Mouse (Mus musculus) CH12.LX (cell line): ENCODE data around the gene Ndufa11. TPM values are rescaled to one million over a fixed set of nuclear protein-coding genes. Genes with fewer than 3 reads are reported as not detected.
A peak's percentile ranks its signal among the peaks of the same experiment; 100 is the strongest.

Source experiments
- DNase-seq: peaks from one replicate; pipeline ENCODE4 v3.0.0-alpha.2; 2013; ENCODE audit errors: extremely low read depth
- H3K27ac ChIP-seq: 2 replicates; pipeline ENCODE4 v1.5.1; 2012; ENCODE audit warnings: low read depth, mild to moderate bottlenecking, control low read depth, moderate library complexity; ENCODE audit not compliant: insufficient read depth
- H3K27me3 ChIP-seq: replicated peaks from 2 replicates; pipeline ENCODE3; 2012; ENCODE audit warnings: inconsistent platforms
- H3K36me3 ChIP-seq, 2 experiments: replicated peaks in 1 of 2; 2 replicates each; pipeline versions ENCODE3 to v1.6.1; 2012; ENCODE audit warnings: inconsistent platforms in 1 of 2, low read length in 1 of 2, mild to moderate bottlenecking in 1 of 2, mixed read lengths in 1 of 2, moderate library complexity in 1 of 2; ENCODE audit not compliant: control insufficient read depth in 1 of 2, insufficient read depth in 1 of 2
- H3K4me1 ChIP-seq, 2 experiments: 2 replicates each; pipeline ENCODE4 v1.6.1; 2012; ENCODE audit warnings: inconsistent platforms in 1 of 2, moderate library complexity in 1 of 2; ENCODE audit not compliant: insufficient read depth in 2 of 2, control insufficient read depth in 1 of 2
- H3K4me2 ChIP-seq: 2 replicates; pipeline ENCODE4 v1.6.1; 2012; ENCODE audit warnings: low read depth, mild to moderate bottlenecking, control low read depth; ENCODE audit not compliant: poor library complexity, insufficient read depth, severe bottlenecking
- H3K4me3 ChIP-seq, 3 experiments: fragments of 150-350 bp in 1 of 3; sonication (generic) in 1 of 3; replicated peaks in 1 of 3; 2 replicates each; pipeline versions ENCODE3 to v1.5.1; 2011 to 2012; ENCODE audit warnings: low read depth in 2 of 3, low read length in 2 of 3, mild to moderate bottlenecking in 2 of 3, moderate library complexity in 2 of 3, control low read depth in 1 of 3, improper control_type of control experiment in 1 of 3, inconsistent platforms in 1 of 3, mixed read lengths in 1 of 3; ENCODE audit not compliant: poor library complexity in 1 of 3
- H3K79me2 ChIP-seq: replicated peaks from 2 replicates; pipeline ENCODE4 v1.6.1; 2012; ENCODE audit warnings: mild to moderate bottlenecking, moderate library complexity; ENCODE audit not compliant: control insufficient read depth, poor library complexity, insufficient read depth, severe bottlenecking; ENCODE audit errors: extremely low read depth
- H3K9ac ChIP-seq: 2 replicates; pipeline ENCODE4 v1.6.1; 2012; ENCODE audit warnings: low read depth, mild to moderate bottlenecking, control low read depth, moderate library complexity; ENCODE audit not compliant: insufficient read depth
- H3K9me3 ChIP-seq: replicated peaks from 2 replicates; pipeline ENCODE3; 2012; ENCODE audit warnings: low read length, inconsistent platforms, mixed read lengths
- BHLHE40 ChIP-seq: IDR thresholded peaks from 2 replicates; pipeline ENCODE4 v1.6.1; 2011; ENCODE audit warnings: mild to moderate bottlenecking, low read depth, low read length, improper control_type of control experiment
- CHD1 ChIP-seq: IDR thresholded peaks from 2 replicates; pipeline ENCODE4 v1.6.1; 2012; ENCODE audit warnings: low read depth, low read length, improper control_type of control experiment, inconsistent platforms
- CHD2 ChIP-seq: IDR thresholded peaks from 2 replicates; pipeline ENCODE4 v1.6.1; 2011; ENCODE audit warnings: low read length, improper control_type of control experiment
- CTCF ChIP-seq, 2 experiments: IDR thresholded peaks in 1 of 2; conservative IDR thresholded peaks in 1 of 2; 2 replicates each; pipeline ENCODE4 v1.5.1; 2011 to 2012; ENCODE audit warnings: low read depth in 2 of 2, low read length in 2 of 2, improper control_type of control experiment in 1 of 2, inconsistent platforms in 1 of 2, mild to moderate bottlenecking in 1 of 2, moderate library complexity in 1 of 2
- E2F4 ChIP-seq: IDR thresholded peaks from 2 replicates; pipeline ENCODE4 v1.6.1; 2011; ENCODE audit warnings: low read depth, low read length, improper control_type of control experiment; ENCODE audit not compliant: insufficient replicate concordance
- ELF1 ChIP-seq: IDR thresholded peaks from 2 replicates; pipeline ENCODE4 v1.6.1; 2014; ENCODE audit warnings: low read depth, mild to moderate bottlenecking, inconsistent platforms, low read length, improper control_type of control experiment
- EP300 ChIP-seq: IDR thresholded peaks from 2 replicates; pipeline ENCODE4 v1.6.1; 2011; ENCODE audit warnings: low read length, improper control_type of control experiment
- ETS1 ChIP-seq: conservative IDR thresholded peaks from 2 replicates; pipeline ENCODE4 v1.6.1; 2012; ENCODE audit warnings: low read depth, mild to moderate bottlenecking, inconsistent platforms, low read length, improper control_type of control experiment, moderate library complexity
- GABPA ChIP-seq: IDR thresholded peaks from 2 replicates; pipeline ENCODE4 v1.6.1; 2012; ENCODE audit warnings: low read depth, low read length, improper control_type of control experiment, inconsistent platforms; ENCODE audit not compliant: insufficient replicate concordance
- HCFC1 ChIP-seq: IDR thresholded peaks from 2 replicates; pipeline ENCODE4 v1.6.1; 2012; ENCODE audit warnings: low read depth, mild to moderate bottlenecking, inconsistent platforms, low read length, improper control_type of control experiment
- IRF4 ChIP-seq: IDR thresholded peaks from 2 replicates; pipeline ENCODE4 v1.6.1; 2014; ENCODE audit warnings: low read depth, mild to moderate bottlenecking, inconsistent platforms, low read length, improper control_type of control experiment
- JUN ChIP-seq: IDR thresholded peaks from 2 replicates; pipeline ENCODE4 v1.6.1; 2011; ENCODE audit warnings: low read depth, mild to moderate bottlenecking, low read length, improper control_type of control experiment, moderate library complexity; ENCODE audit not compliant: insufficient read depth
- JUND ChIP-seq: conservative IDR thresholded peaks from 2 replicates; pipeline ENCODE4 v1.6.1; 2011; ENCODE audit warnings: low read depth, low read length, improper control_type of control experiment
- KAT2A ChIP-seq: IDR thresholded peaks from 2 replicates; pipeline ENCODE4 v1.6.1; 2012; ENCODE audit warnings: low read length, improper control_type of control experiment, inconsistent platforms; ENCODE audit not compliant: insufficient replicate concordance
- MAFK ChIP-seq: IDR thresholded peaks from 2 replicates; pipeline ENCODE4 v1.6.1; 2011; ENCODE audit warnings: low read length, improper control_type of control experiment; ENCODE audit not compliant: insufficient replicate concordance
- MAX ChIP-seq: IDR thresholded peaks from 2 replicates; pipeline ENCODE4 v1.6.1; 2011; ENCODE audit warnings: low read length, improper control_type of control experiment
- MAZ ChIP-seq: IDR thresholded peaks from 2 replicates; pipeline ENCODE4 v1.6.1; 2012; ENCODE audit warnings: low read depth, mild to moderate bottlenecking, inconsistent platforms, low read length, improper control_type of control experiment, moderate library complexity
- MEF2A ChIP-seq: IDR thresholded peaks from 2 replicates; pipeline ENCODE4 v1.6.1; 2014; ENCODE audit warnings: low read depth, mild to moderate bottlenecking, inconsistent platforms, low read length, improper control_type of control experiment, borderline replicate concordance
- MXI1 ChIP-seq: IDR thresholded peaks from 2 replicates; pipeline ENCODE4 v1.6.1; 2011; ENCODE audit warnings: mild to moderate bottlenecking, low read depth, low read length, improper control_type of control experiment
- MYC ChIP-seq: IDR thresholded peaks from 2 replicates; pipeline ENCODE4 v1.6.1; 2011; ENCODE audit warnings: low read depth, mild to moderate bottlenecking, improper control_type of control experiment, low read length
- NELFE ChIP-seq: IDR thresholded peaks from 2 replicates; pipeline ENCODE4 v1.6.1; 2011; ENCODE audit warnings: low read depth, low read length, improper control_type of control experiment
- NRF1 ChIP-seq: IDR thresholded peaks from 2 replicates; pipeline ENCODE4 v1.6.1; 2014; ENCODE audit warnings: low read depth, mild to moderate bottlenecking, inconsistent platforms, low read length, improper control_type of control experiment, moderate library complexity
- PAX5 ChIP-seq: IDR thresholded peaks from 2 replicates; pipeline ENCODE4 v1.6.1; 2012; ENCODE audit warnings: low read length, inconsistent platforms, mixed read lengths
- POLR2A ChIP-seq: IDR thresholded peaks from 2 replicates; pipeline ENCODE4 v1.6.1; 2011; ENCODE audit warnings: low read depth, mild to moderate bottlenecking, improper control_type of control experiment, low read length
- POLR2AphosphoS2 ChIP-seq: IDR thresholded peaks from 2 replicates; pipeline ENCODE4 v1.6.1; 2011; ENCODE audit warnings: low read depth, low read length, improper control_type of control experiment
- RAD21 ChIP-seq: IDR thresholded peaks from 2 replicates; pipeline ENCODE4 v1.6.1; 2011; ENCODE audit warnings: low read depth, mild to moderate bottlenecking, low read length, improper control_type of control experiment, moderate library complexity
- RCOR1 ChIP-seq: conservative IDR thresholded peaks from 2 replicates; pipeline ENCODE4 v1.6.1; 2012; ENCODE audit warnings: low read depth, mild to moderate bottlenecking, inconsistent platforms, low read length, improper control_type of control experiment
- SIN3A ChIP-seq: IDR thresholded peaks from 2 replicates; pipeline ENCODE4 v1.6.1; 2012; ENCODE audit warnings: low read length, improper control_type of control experiment, inconsistent platforms
- SMC3 ChIP-seq: IDR thresholded peaks from 2 replicates; pipeline ENCODE4 v1.6.1; 2011; ENCODE audit warnings: low read depth, low read length, improper control_type of control experiment
- TBP ChIP-seq: conservative IDR thresholded peaks from 2 replicates; pipeline ENCODE4 v1.6.1; 2011; ENCODE audit warnings: low read depth, low read length, improper control_type of control experiment
- TCF12 ChIP-seq: IDR thresholded peaks from 2 replicates; pipeline ENCODE4 v1.6.1; 2014; ENCODE audit warnings: low read depth, mild to moderate bottlenecking, inconsistent platforms, low read length, improper control_type of control experiment
- UBTF ChIP-seq: IDR thresholded peaks from 2 replicates; pipeline ENCODE4 v1.6.1; 2012; ENCODE audit warnings: low read depth, mild to moderate bottlenecking, inconsistent platforms, low read length, improper control_type of control experiment, moderate library complexity
- USF1 ChIP-seq: IDR thresholded peaks from 2 replicates; pipeline ENCODE4 v1.6.1; 2014; ENCODE audit warnings: low read depth, mild to moderate bottlenecking, inconsistent platforms, low read length, improper control_type of control experiment
- USF2 ChIP-seq: conservative IDR thresholded peaks from 2 replicates; pipeline ENCODE4 v1.6.1; 2011; ENCODE audit warnings: low read depth, low read length, improper control_type of control experiment
- ZC3H11A ChIP-seq: IDR thresholded peaks from 2 replicates; pipeline ENCODE4 v1.6.1; 2012; ENCODE audit warnings: low read depth, mild to moderate bottlenecking, inconsistent platforms, low read length, improper control_type of control experiment
- ZKSCAN1 ChIP-seq: IDR thresholded peaks from 2 replicates; pipeline ENCODE4 v1.6.1; 2012; ENCODE audit warnings: low read depth, inconsistent platforms, low read length, improper control_type of control experiment, borderline replicate concordance
- ZMIZ1 ChIP-seq: IDR thresholded peaks from 2 replicates; pipeline ENCODE4 v1.6.1; 2012; ENCODE audit warnings: low read depth, mild to moderate bottlenecking, inconsistent platforms, low read length, improper control_type of control experiment
- ZNF384 ChIP-seq: IDR thresholded peaks from 2 replicates; pipeline ENCODE4 v1.6.1; 2012; ENCODE audit warnings: low read depth, low read length, improper control_type of control experiment, inconsistent platforms
- dilution Hi-C: fragments of 300-500 bp; cut with MboI; formaldehyde crosslinking; loops from 2 replicates; pipeline ENCODE4 v1.14.3; 2020; ENCODE audit warnings: low sequenced_read_pairs; ENCODE audit not compliant: extremely low pct_unique_long_range_greater_than_20kb, extremely low pct_ligation_motif_present
- in situ Hi-C: fragments of 300-500 bp; cut with MboI; formaldehyde crosslinking; loops from 3 replicates; pipeline ENCODE4 v1.14.3; 2019; ENCODE audit warnings: low sequenced_read_pairs, low pct_ligation_motif_present, low pct_unique_long_range_greater_than_20kb, mixed read lengths
- polyA plus RNA-seq: library from polyadenylated mRNA; unstranded; fragments of >175 nt; gene quantifications from 2 replicates; pipeline ENCODE4 v1.2.1, GENCODE M21; 2012; ENCODE audit warnings: low read depth; ENCODE audit not compliant: insufficient read length
- total RNA-seq, 2 experiments: library from RNA; depleted of rRNA; stranded (reverse); fragments of 300-350 nt in 1 of 2; fragments of >200 nt in 1 of 2; gene quantifications; 2 replicates each; pipeline ENCODE4 v1.2.3; 2012 to 2014

Ndufa11 gene
- total RNA-seq (2012; rRNA removed), result 201 and 207 TPM in 2 replicates
- 97.9 and 124 TPM in 2 replicates for total RNA-seq (2014; rRNA removed)
- polyA plus RNA-seq, result 131 and 155 TPM in 2 replicates

DNA sequence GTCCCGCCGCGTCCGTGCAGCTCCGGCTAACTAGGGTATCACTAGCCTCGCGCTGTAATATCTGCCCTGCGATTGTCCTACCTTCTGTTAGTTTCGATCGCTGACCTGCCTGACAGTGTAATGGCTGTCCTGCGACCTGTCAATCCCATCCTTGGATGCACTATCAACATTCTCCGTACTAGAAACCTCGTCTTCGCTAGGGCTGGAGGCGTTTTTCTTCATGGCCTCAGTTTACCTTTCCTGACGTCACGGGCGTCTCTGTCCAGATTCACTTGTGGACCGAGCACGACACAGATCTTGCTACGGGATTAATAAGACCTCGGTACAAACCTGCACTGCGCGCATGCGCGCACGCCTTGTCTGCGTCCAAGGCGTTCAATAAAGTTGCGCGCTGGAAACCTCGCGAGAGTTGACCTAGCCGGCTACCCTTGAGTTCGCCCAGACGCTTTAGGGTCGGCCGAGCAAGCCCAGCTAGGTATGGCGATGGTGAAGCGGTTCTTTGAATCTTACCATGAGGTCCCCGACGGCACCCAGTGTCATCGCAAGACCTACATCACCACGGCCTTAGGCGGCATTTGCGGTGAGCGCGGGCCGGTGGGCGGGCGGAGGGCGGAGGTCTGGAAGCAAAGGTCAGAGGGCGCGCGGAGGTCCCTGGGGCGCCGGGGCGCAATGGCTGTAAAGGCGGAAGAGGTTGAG lies at the start of gene Ndufa11, which contains the start of gene Vmac:
Ndufa11 (plus strand) TSS at position 405 of the 696 bp plus-strand sequence.
Vmac (minus strand) TSS at position 660 of the 696 bp plus-strand sequence.
- H3K79me2 ChIP-seq, result peaks cover 20% of the 10 kb centered on the region
- peaks cover 17 to 28% of the 10 kb centered on the region in 2 experiments for H3K4me1 ChIP-seq
- peak within 1 kb of the TSS; percentile 74 for H3K9ac ChIP-seq
- H3K27me3 ChIP-seq, result no peaks in the 10 kb centered on the region
- dilution Hi-C loops (no loop called here), in situ Hi-C loops (loop anchor here (5.0 kb wide), 1 partner anchor 35 kb away; no protein-coding TSS in a partner anchor)
- peaks cover 23 to 55% of the 10 kb centered on the region in 2 experiments for H3K36me3 ChIP-seq
- H3K4me3 ChIP-seq, result peak within 1 kb of the TSS; percentile 80 to 96 (median 95)
- H3K9me3 ChIP-seq, result no peaks in the 10 kb centered on the region
- H3K27ac ChIP-seq, result peak within 1 kb of the TSS; percentile 59
- peak; percentile 98 for DNase-seq
- TF ChIP-seq GABPA (no peak), TCF12 (peak; percentile 72), CHD2 (peak; percentile 100), MAFK (no peak), RAD21 (no peak), ZNF384 (no peak), JUN (no peak), E2F4 (no peak), CHD1 (no peak), NRF1 (peak; percentile 91), MYC (no peak), SIN3A (peak; percentile 95), HCFC1 (peak; percentile 82), KAT2A (no peak), TBP (no peak; the same call in 1 of the 2 replicates), BHLHE40 (no peak), UBTF (no peak), RCOR1 (no peak), EP300 (no peak), USF2 (no peak), ZMIZ1 (peak; percentile 72), IRF4 (no peak), JUND (no peak), MAZ (no peak), POLR2A (peak; percentile 96), MEF2A (no peak), ZC3H11A (no peak), SMC3 (no peak), NELFE (peak; percentile 85), ELF1 (peak; percentile 66), PAX5 (no peak), CTCF (conservative IDR thresholded peaks at IDR 0.05 in 1 of 2, IDR thresholded peaks at IDR 0.05 in 1 of 2; ENCODE audit: low read depth in 2 of 2, low read length in 2 of 2) (no peak), MAX (no peak; the same call in 1 of the 2 replicates), ETS1 (no peak), POLR2AphosphoS2 (0 out of 2 replicates have a peak, but pooled peaks have one; percentile 32), MXI1 (peak; percentile 67), USF1 (no peak), ZKSCAN1 (no peak)
- TF ChIP-seq, all 38 proteins: peak for 11
- H3K4me2 ChIP-seq, result peak within 1 kb of the TSS; percentile 64
